Mouse (Mus musculus): Measurements from ENCODE around the gene Ccp110. TPM values are rescaled to one million over a fixed set of nuclear protein-coding genes. Genes with fewer than 3 reads are reported as not detected.

Gene Ccp110
- total RNA-seq (2021) = 1 to 10 TPM; 2.5 to 2.7 TPM

GRCm38 (mm10) chr7:118712228-118713173, at the start of gene Ccp110:
TSS of gene Ccp110 (plus strand) at chr7:118712552.
- peak; percentile 91 for DNase-seq (ENCODE audit: low spot score)
- intact Hi-C loops (cut with DNase I) = loop anchor here (1.0 to 5.0 kb wide), 2 partner anchors 29 to 585 kb away; partner anchors contain the start of gene Arl6ip1

- no peak for DNase-seq (ENCODE audit: low spot score)
- intact Hi-C loops (cut with DNase I) = no loop called here
Measured at GRCm38 (mm10) chr7:118667773-118668172, 44.6 kb upstream of the Ccp110 start.

GRCm38 (mm10) chr7:118670142-118670541, 42.2 kb upstream of the Ccp110 start:
- no peak for DNase-seq (ENCODE audit: low spot score)
- intact Hi-C loops (cut with DNase I) = no loop called here

GRCm38 (mm10) chr7:118676826-118677225, 35.5 kb upstream of the Ccp110 start:
- no peak for DNase-seq (ENCODE audit: low spot score)
- intact Hi-C loops (cut with DNase I) = no loop called here

DNA sequence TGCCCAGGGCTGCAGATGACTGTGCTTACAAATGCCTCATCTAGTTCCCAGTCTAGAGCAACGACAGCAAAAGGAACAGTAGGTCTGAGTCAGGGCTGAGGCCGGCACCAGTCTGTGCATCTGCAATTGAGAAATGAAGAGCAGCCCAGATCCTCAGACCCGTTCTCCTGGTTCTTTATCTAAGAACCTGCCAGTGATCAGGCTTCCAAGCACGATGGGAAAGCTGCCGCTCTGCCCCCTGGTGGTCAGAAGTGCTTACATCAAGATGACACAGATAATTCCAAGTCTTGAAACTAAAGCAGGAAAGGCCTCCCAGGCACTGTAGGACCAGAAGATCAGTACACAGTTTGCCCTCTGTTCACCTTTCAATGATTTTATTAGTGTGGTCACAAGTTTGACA, 24.2 kb upstream of the Ccp110 start:
- no peak for DNase-seq (ENCODE audit: low spot score)
- intact Hi-C loops (cut with DNase I) = loop anchor here (1.0 to 10.0 kb wide), 3 partner anchors 93 to 384 kb away; partner anchors contain the start of gene Syt17

DNA sequence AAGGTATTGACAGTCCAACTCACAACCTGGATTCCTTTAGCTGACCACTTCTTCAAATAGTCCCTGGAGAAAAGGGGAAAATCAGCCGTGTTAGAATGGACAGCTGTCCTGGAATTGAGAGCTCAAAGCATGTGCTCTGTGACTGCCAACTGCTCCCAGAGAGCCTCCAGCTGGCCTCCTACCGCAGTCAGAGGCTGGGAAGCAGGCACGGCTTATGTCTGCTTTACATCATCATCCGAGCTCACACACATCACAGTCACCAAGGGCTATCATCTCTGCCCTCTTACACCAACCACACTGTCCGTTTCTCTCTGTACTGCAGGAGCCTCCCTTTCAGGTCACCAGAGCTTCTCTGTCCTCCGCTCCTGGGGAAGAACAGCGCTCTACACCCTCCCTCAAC, 23.3 kb upstream of the Ccp110 start:
- intact Hi-C loops (cut with DNase I) = loop anchor here (2.0 to 10.0 kb wide), 2 partner anchors 94 to 244 kb away; partner anchors contain the start of gene Syt17
- no peak for DNase-seq (ENCODE audit: low spot score)

DNA sequence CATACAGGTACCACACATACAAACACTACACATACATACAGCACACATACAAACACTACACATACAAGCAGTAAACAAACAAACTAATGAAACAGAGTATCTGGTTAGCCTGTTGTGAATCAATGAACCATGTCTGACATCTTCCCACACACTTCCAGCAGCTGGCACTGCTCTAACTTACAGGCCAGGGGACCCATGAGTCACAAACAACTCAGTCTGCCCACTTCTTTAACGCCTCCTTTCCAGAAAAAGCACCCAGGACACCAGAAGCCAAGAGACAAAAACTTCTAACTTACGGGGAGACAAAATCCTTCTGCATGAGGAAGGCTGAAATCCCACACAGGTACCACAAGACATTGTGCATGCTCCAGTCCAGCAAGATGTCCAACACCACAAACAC, 21.1 kb upstream of the Ccp110 start:
- intact Hi-C loops (cut with DNase I) = no loop called here
- DNase-seq (ENCODE audit: low spot score) = no peak

DNA sequence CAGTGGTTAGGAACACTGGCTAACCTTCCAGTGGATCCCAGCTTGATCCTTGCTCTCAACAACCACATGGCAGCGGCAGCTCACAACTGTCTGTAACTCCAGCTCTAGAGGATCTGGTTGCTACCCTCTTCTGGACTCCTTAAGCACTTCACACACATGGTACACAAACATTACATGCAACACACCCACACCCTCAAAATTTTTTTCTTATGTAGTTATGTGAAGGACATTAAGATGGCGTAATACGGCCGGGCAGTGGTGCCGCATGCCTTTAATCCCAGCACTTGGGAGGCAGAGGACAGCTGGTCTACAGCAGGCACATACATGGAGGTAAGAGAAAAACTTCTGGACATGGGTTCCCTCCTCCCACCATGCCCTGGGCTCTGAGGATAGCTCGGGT, 16.2 kb upstream of the Ccp110 start:
- intact Hi-C loops (cut with DNase I) = no loop called here

DNA sequence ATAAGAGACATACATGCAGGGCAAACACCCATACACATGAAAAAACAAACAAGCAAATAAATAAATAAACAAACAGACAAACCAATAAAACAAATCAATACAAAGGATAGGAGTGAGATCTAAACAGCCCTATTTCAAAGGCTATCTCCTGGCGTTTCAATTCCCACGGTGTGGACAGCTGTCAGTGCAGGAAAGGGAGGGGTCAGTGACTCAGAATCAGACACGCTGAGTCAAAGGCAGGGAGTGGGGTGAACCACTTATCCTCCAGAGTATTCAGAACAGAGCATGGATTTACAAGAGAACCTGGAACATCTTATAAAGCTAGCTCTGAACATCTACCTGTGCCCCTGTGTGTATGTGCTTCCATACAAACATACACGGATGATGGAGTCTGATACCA, 15.2 kb upstream of the Ccp110 start:
- DNase-seq (ENCODE audit: low spot score) = no peak
- intact Hi-C loops (cut with DNase I) = no loop called here

More for the DNA sequence above, 16.2 kb upstream of the Ccp110 start:
- DNase-seq (ENCODE audit: low spot score) = no peak

DNA sequence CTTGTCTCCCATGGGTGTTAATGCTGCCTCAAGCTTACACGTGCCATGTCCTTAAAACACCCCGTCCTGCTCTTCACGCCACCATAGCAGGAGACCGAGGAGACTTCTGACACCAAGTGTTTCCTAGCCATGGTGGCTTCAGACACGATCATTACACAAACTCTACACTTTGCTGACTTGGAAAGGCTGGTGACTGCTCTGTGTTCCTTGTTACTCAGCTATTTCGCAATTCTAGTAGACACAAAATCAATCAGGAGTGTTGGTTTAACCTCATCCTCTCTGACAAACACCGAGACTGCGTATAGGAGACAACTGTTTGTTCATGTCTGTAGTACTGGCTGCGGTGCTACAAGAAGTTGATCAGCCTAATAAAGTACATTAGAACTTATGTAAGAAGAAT, 13.5 kb upstream of the Ccp110 start:
- intact Hi-C loops (cut with DNase I) = no loop called here
- DNase-seq (ENCODE audit: low spot score) = no peak

GRCm38 (mm10) chr7:118703144-118703561, 9.2 kb upstream of the Ccp110 start:
- intact Hi-C loops (cut with DNase I) = no loop called here
- DNase-seq (ENCODE audit: low spot score) = no peak

- intact Hi-C loops (cut with DNase I) = no loop called here
Measured at GRCm38 (mm10) chr7:118704001-118704850, 8.1 kb upstream of the Ccp110 start.

DNA sequence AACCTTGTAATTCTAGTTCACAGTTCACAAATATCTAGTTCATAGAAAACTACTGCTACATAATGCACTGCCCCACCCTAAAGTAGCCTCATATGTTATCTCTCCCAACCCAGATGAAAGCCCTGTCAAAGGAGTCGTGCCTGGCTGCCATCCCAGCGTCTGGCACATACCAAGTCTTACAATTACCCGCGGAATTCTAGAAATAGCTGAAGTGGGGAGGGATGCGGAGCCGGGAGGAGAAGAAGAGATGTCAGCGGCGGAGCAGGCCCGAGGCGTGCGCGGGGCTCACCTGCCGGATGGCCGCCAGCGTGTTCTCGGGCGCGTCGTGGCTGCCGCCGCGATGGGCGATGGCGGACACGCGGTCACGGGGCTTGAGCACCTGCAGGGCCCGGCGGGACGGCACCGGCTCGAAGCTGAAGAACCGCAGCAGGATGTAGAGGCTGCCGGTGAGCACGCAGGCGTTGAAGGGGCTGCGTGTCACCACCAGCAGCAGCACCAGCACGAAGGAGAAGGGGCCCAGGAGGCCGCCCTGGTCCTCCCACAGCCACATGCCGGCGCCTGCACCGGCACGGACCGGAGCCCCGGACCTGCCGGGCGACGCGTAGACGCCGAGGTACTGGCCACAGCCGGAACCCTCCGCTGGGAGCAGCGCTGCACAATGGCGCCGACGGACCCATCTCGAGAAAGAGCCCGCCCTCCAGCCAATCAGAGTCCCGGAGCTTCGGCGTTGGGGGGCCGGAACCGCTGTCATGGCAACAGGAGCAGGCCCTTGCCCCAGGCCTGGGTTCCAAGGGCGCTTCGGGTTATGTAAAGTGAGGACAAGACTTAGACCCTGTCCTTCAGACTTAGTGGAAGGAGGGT, 7.0 kb upstream of the Ccp110 start, which contains the start of gene Gde1:
TSS of gene Gde1 (minus strand) at position 678 of the 861 bp plus-strand sequence.
- peak; percentile 86 for DNase-seq (ENCODE audit: low spot score)
- intact Hi-C loops (cut with DNase I) = no loop called here

More at GRCm38 (mm10) chr7:118704001-118704850, 8.1 kb upstream of the Ccp110 start:
- DNase-seq (ENCODE audit: low spot score) = no peak

GRCm38 (mm10) chr7:118706051-118706450, 6.3 kb upstream of the Ccp110 start:
- no peak for DNase-seq (ENCODE audit: low spot score)
- intact Hi-C loops (cut with DNase I) = no loop called here

- DNase-seq (ENCODE audit: low spot score) = no peak
- intact Hi-C loops (cut with DNase I) = no loop called here
Measured at GRCm38 (mm10) chr7:118706488-118706887, 5.9 kb upstream of the Ccp110 start.

DNA sequence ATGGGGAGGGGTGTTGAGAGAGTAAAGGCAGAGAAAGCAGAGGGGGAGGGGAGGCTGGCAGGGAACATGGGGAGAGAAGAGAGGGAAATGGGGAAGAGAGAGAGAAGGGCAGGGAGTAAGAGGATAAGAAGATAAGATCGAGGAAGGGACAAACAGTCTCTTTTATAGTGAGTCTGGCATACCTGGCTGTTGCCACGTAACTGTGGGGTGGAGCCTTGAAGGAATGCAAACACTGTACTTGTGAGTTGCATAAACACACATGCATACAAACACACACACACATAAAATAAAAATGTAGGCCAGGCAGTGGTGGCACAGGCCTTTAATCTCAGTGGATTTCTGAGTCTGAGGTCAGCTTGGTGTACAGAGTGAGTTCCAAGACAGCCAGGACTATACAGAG, 5.1 kb upstream of the Ccp110 start:
- intact Hi-C loops (cut with DNase I) = no loop called here
- no peak for DNase-seq (ENCODE audit: low spot score)

GRCm38 (mm10) chr7:118708002-118708401, 4.3 kb upstream of the Ccp110 start:
- intact Hi-C loops (cut with DNase I) = no loop called here
- DNase-seq (ENCODE audit: low spot score) = no peak

DNA sequence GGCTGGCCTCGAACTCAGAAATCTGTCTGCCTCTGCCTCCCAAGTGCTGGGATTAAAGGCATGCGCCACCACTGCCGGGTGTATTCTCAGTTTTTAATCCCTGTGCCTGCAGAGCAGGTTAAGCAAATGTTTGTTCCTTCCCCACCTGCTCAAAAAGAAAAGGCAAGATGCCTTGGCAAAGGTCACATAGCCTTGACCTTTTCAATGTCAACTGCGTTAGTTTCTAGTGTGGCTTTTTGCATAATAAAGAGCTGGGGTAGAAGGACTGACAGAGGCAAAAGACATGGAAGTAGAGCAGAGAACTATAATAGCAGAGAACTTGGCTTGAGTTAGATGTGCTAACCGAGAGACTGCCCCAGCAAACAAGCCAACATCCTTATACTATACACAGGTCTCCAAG, 1.6 kb upstream of the Ccp110 start:
- intact Hi-C loops (cut with DNase I) = loop anchor here (5.0 kb wide), 1 partner anchor 583 kb away; the partner anchor contains the start of gene Arl6ip1
- DNase-seq (ENCODE audit: low spot score) = no peak

DNA sequence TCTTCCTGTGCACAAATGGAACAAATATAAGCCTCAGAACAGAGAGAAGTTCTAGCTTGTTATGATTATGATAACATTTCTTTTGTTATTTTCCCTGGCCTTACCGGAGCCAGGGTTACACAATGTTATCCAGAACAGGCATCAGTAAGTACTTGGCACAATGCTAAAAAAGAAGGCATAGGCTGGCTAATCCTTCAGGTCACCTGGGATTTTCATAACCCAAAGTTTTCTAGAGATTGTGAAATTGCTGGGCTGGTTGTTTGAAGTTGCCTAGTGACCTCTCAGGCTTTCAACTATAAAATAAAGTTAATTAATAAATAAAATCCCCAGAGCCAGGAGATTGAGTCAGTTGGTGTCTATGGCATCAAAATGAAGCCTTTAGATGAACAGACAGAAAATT, 2.5 kb downstream of the Ccp110 start:
- intact Hi-C loops (cut with DNase I) = loop anchor here (5.0 kb wide), 1 partner anchor 588 kb away; the partner anchor contains the start of gene Arl6ip1
- DNase-seq (ENCODE audit: low spot score) = no peak
